Mouse (Mus musculus): ENCODE results near the gene Tssc4. TPM values are rescaled to one million over a fixed set of nuclear protein-coding genes. Genes with fewer than 3 reads are reported as not detected.

The Tssc4 gene
- total RNA-seq (2021), result 10 to 100 TPM; 37.8 to 39.6 TPM
- long read RNA-seq, experiment 1, transcript Tssc4-206 (3 exons, 1,364 nt), result minor isoform, 13 of 87 reads
- long read RNA-seq, experiment 1, transcript Tssc4-207 (1 exons, 1,735 nt), result major isoform, 40 of 87 reads
- long read RNA-seq, experiment 1, transcript Tssc4-203 (2 exons, 1,091 nt), result minor isoform, 18 of 87 reads
- long read RNA-seq, experiment 1, transcript Tssc4-201 (3 exons, 1,519 nt), result minor isoform, 9 of 87 reads
- long read RNA-seq, experiment 1, partial matches to known transcripts, result 1 of 87 reads
- long read RNA-seq, experiment 1, other reads (novel, unspliced or antisense), result 0 of 87 reads
- long read RNA-seq, experiment 2, transcript Tssc4-203 (2 exons, 1,091 nt), result minor isoform, 11 of 70 reads
- long read RNA-seq, experiment 2, transcript Tssc4-206 (3 exons, 1,364 nt), result minor isoform, 14 of 70 reads
- long read RNA-seq, experiment 2, transcript Tssc4-207 (1 exons, 1,735 nt), result major isoform, 27 of 70 reads
- long read RNA-seq, experiment 2, transcript Tssc4-201 (3 exons, 1,519 nt), result minor isoform, 15 of 70 reads
- long read RNA-seq, experiment 2, partial matches to known transcripts, result 0 of 70 reads
- long read RNA-seq, experiment 2, other reads (novel, unspliced or antisense), result 3 of 70 reads

GRCm38 (mm10) chr7:143068882-143069591 is at the start of gene Tssc4:
Gene Tssc4, plus strand, starts transcription at chr7:143069249.
- peak; percentile 97 to 98 for DNase-seq (ENCODE audit: low spot score in 2 of 2)

- DNase-seq (ENCODE audit: low spot score in 2 of 2), result no peak
Measured at GRCm38 (mm10) chr7:143020040-143020439, 49.0 kb upstream of the Tssc4 start.

- no peak for DNase-seq (ENCODE audit: low spot score in 2 of 2)
Measured at GRCm38 (mm10) chr7:143020764-143021163, 48.3 kb upstream of the Tssc4 start.

GRCm38 (mm10) chr7:143021356-143022164 is 47.5 kb upstream of the Tssc4 start:
- no peak for DNase-seq (ENCODE audit: low spot score in 2 of 2)

GRCm38 (mm10) chr7:143023499-143023898 is 45.5 kb upstream of the Tssc4 start:
- no peak for DNase-seq (ENCODE audit: low spot score in 2 of 2)

GRCm38 (mm10) chr7:143024293-143024692 is 44.8 kb upstream of the Tssc4 start:
- DNase-seq (ENCODE audit: low spot score in 2 of 2), result no peak

GRCm38 (mm10) chr7:143025496-143025895 is 43.6 kb upstream of the Tssc4 start:
- DNase-seq (ENCODE audit: low spot score in 2 of 2), result no peak

- no peak for DNase-seq (ENCODE audit: low spot score in 2 of 2)
Measured at GRCm38 (mm10) chr7:143027196-143027595, 41.9 kb upstream of the Tssc4 start.

- DNase-seq (ENCODE audit: low spot score in 2 of 2), result no peak
Measured at GRCm38 (mm10) chr7:143031816-143032215, 37.2 kb upstream of the Tssc4 start.

- DNase-seq (ENCODE audit: low spot score in 2 of 2), result peak; percentile 33 to 46
Measured at GRCm38 (mm10) chr7:143033581-143033980, 35.5 kb upstream of the Tssc4 start.

- no peak for DNase-seq (ENCODE audit: low spot score in 2 of 2)
Measured at GRCm38 (mm10) chr7:143034112-143034511, 34.9 kb upstream of the Tssc4 start.

GRCm38 (mm10) chr7:143034519-143035450 is 34.3 kb upstream of the Tssc4 start:
- no peak for DNase-seq (ENCODE audit: low spot score in 2 of 2)

- no peak for DNase-seq (ENCODE audit: low spot score in 2 of 2)
Measured at GRCm38 (mm10) chr7:143036787-143037186, 32.3 kb upstream of the Tssc4 start.

GRCm38 (mm10) chr7:143037306-143037705 is 31.7 kb upstream of the Tssc4 start:
- no peak for DNase-seq (ENCODE audit: low spot score in 2 of 2)

- no peak for DNase-seq (ENCODE audit: low spot score in 2 of 2)
Measured at GRCm38 (mm10) chr7:143038174-143038931, 30.7 kb upstream of the Tssc4 start.

- no peak for DNase-seq (ENCODE audit: low spot score in 2 of 2)
Measured at GRCm38 (mm10) chr7:143040561-143040960, 28.5 kb upstream of the Tssc4 start.

GRCm38 (mm10) chr7:143041138-143041822 is 27.8 kb upstream of the Tssc4 start:
- no peak for DNase-seq (ENCODE audit: low spot score in 2 of 2)

- no peak for DNase-seq (ENCODE audit: low spot score in 2 of 2)
Measured at GRCm38 (mm10) chr7:143042089-143042488, 27.0 kb upstream of the Tssc4 start.

GRCm38 (mm10) chr7:143042897-143043300 is 26.1 kb upstream of the Tssc4 start:
- DNase-seq (ENCODE audit: low spot score in 2 of 2), result no peak

Data from left cerebral cortex, adult 18-20 months (tissue).